Mouse (Mus musculus) liver, embryonic 15.5 days (tissue): Measurements from ENCODE around the gene Anxa1. TPM values are rescaled to one million over a fixed set of nuclear protein-coding genes. Genes with fewer than 3 reads are reported as not detected.
A peak's percentile ranks its signal among the peaks of the same experiment; 100 is the strongest.

Experiments used
- ATAC-seq: fragments of 200-750 bp; cut with Nextera tagmentation; 2 replicates; pipeline ENCODE4 v1.8.0; 2017; ENCODE audit warnings: moderate number of reproducible peaks, mild to moderate bottlenecking, moderate library complexity; ENCODE audit not compliant: insufficient read depth
- H3K27ac ChIP-seq: fragments of 300-500 bp; sonication (generic); replicated peaks from 2 replicates; pipeline ENCODE4 v1.5.1; 2015; ENCODE audit warnings: mild to moderate bottlenecking, inconsistent platforms
- H3K27me3 ChIP-seq: fragments of 300-500 bp; sonication (generic); 2 replicates; pipeline ENCODE4 v1.6.1; 2015; ENCODE audit warnings: mild to moderate bottlenecking, inconsistent platforms
- H3K36me3 ChIP-seq: fragments of 300-500 bp; sonication (generic); replicated peaks from 2 replicates; pipeline ENCODE4 v1.6.1; 2015; ENCODE audit warnings: moderate library complexity, mild to moderate bottlenecking, inconsistent platforms
- H3K4me1 ChIP-seq: fragments of 300-500 bp; sonication (generic); replicated peaks from 2 replicates; pipeline ENCODE4 v1.6.1; 2015; ENCODE audit warnings: inconsistent platforms
- H3K4me2 ChIP-seq: fragments of 300-500 bp; sonication (generic); 2 replicates; pipeline ENCODE4 v1.6.1; 2015; ENCODE audit warnings: moderate library complexity, mild to moderate bottlenecking, inconsistent platforms
- H3K4me3 ChIP-seq: fragments of 300-500 bp; sonication (generic); replicated peaks from 2 replicates; pipeline ENCODE4 v1.5.1; 2015; ENCODE audit warnings: mild to moderate bottlenecking, inconsistent platforms
- H3K9ac ChIP-seq: fragments of 300-500 bp; sonication (generic); 2 replicates; pipeline ENCODE4 v1.6.1; 2015; ENCODE audit warnings: moderate library complexity, mild to moderate bottlenecking, inconsistent platforms
- H3K9me3 ChIP-seq: fragments of 300-500 bp; sonication (generic); replicated peaks from 2 replicates; pipeline ENCODE4 v1.6.1; 2016; ENCODE audit warnings: inconsistent platforms
- WGBS: fragments of 180-500 bp; shearing (Covaris S2); methylation state at CpG from one replicate; pipeline ENCODE4 v1.1.7; 2015; ENCODE audit warnings: mixed read lengths; ENCODE audit not compliant: insufficient replicate concordance; 5-methylcytosine and 5-hydroxymethylcytosine counted together
- polyA plus RNA-seq: library from polyadenylated mRNA; unstranded; fragments of >200 nt; fragmentation: Nextera tagmentation; extraction: Ambion mirVana; gene quantifications from 2 replicates; pipeline ENCODE4 v1.2.1, GENCODE M21; 2015

Gene Anxa1
- polyA plus RNA-seq, result 81.8 and 83.5 TPM in 2 replicates

GRCm38 (mm10) chr19:20390455-20390994, at the start of gene Anxa1:
Anxa1 (minus strand) TSS chr19:20390944.
- Histone ChIP-seq H3K9me3 (no peaks in the 10 kb centered on the region), H3K4me2 (peak within 1 kb of the TSS; percentile 10; the same call in 1 of the 2 replicates), H3K27me3 (no peaks in the 10 kb centered on the region), H3K36me3 (no peaks in the 10 kb centered on the region), H3K9ac (no peak within 1 kb of the TSS), H3K27ac (peak within 1 kb of the TSS; percentile 38; the same call in 1 of the 2 replicates), H3K4me1 (no peaks in the 10 kb centered on the region), H3K4me3 (peak within 1 kb of the TSS; percentile 33)
- 10% methylated on average over 5 of the region's 5 CpGs for WGBS
- ATAC-seq, result no peak

GRCm38 (mm10) chr19:20437043-20437442, 46.3 kb upstream of the Anxa1 start:
- no peaks in the 10 kb centered on the region for H3K36me3 ChIP-seq
- no peak overlapping the region for H3K27ac ChIP-seq
- no peak overlapping the region for H3K4me3 ChIP-seq
- H3K4me2 ChIP-seq, result no peak overlapping the region
- 38% methylated on average over 5 of the region's 5 CpGs for WGBS
- no peaks in the 10 kb centered on the region for H3K4me1 ChIP-seq
- H3K9ac ChIP-seq, result no peak overlapping the region
- no peaks in the 10 kb centered on the region for H3K9me3 ChIP-seq
- no peak for ATAC-seq
- H3K27me3 ChIP-seq, result no peaks in the 10 kb centered on the region

GRCm38 (mm10) chr19:20434541-20434940, 43.8 kb upstream of the Anxa1 start:
- Histone ChIP-seq H3K36me3 (no peaks in the 10 kb centered on the region), H3K27me3 (no peaks in the 10 kb centered on the region), H3K4me3 (no peak overlapping the region), H3K9ac (no peak overlapping the region), H3K4me1 (no peaks in the 10 kb centered on the region), H3K4me2 (no peak overlapping the region), H3K27ac (no peak overlapping the region), H3K9me3 (no peaks in the 10 kb centered on the region)
- 6% methylated on average over 3 of the region's 3 CpGs for WGBS
- ATAC-seq, result no peak

- H3K4me3 ChIP-seq, result no peak overlapping the region
- WGBS, result 63% methylated on average over 5 of the region's 5 CpGs
- H3K9me3 ChIP-seq, result no peaks in the 10 kb centered on the region
- H3K27me3 ChIP-seq, result no peaks in the 10 kb centered on the region
- no peaks in the 10 kb centered on the region for H3K36me3 ChIP-seq
- no peak overlapping the region for H3K4me2 ChIP-seq
- no peak for ATAC-seq
- no peak overlapping the region for H3K27ac ChIP-seq
- no peak overlapping the region for H3K9ac ChIP-seq
- no peaks in the 10 kb centered on the region for H3K4me1 ChIP-seq
These were observed 43.2 kb upstream of the Anxa1 start for GRCm38 (mm10) chr19:20433966-20434365.

GRCm38 (mm10) chr19:20426443-20427161, 35.9 kb upstream of the Anxa1 start:
- no peak overlapping the region for H3K9ac ChIP-seq
- no peak overlapping the region for H3K4me3 ChIP-seq
- H3K27me3 ChIP-seq, result no peaks in the 10 kb centered on the region
- no peak for ATAC-seq
- no peaks in the 10 kb centered on the region for H3K36me3 ChIP-seq
- WGBS, result 76% methylated on average over 12 of the region's 12 CpGs
- H3K4me2 ChIP-seq, result no peak overlapping the region
- H3K9me3 ChIP-seq, result no peaks in the 10 kb centered on the region
- H3K4me1 ChIP-seq, result no peaks in the 10 kb centered on the region
- H3K27ac ChIP-seq, result no peak overlapping the region

- H3K36me3 ChIP-seq, result no peaks in the 10 kb centered on the region
- H3K27ac ChIP-seq, result no peak overlapping the region
- no peak overlapping the region for H3K4me3 ChIP-seq
- ATAC-seq, result no peak
- no peak overlapping the region for H3K4me2 ChIP-seq
- WGBS, result 51% methylated on average over 3 of the region's 3 CpGs
- no peaks in the 10 kb centered on the region for H3K4me1 ChIP-seq
- H3K9me3 ChIP-seq, result no peaks in the 10 kb centered on the region
- H3K9ac ChIP-seq, result no peak overlapping the region
- no peaks in the 10 kb centered on the region for H3K27me3 ChIP-seq
These were observed 20.5 kb upstream of the Anxa1 start for GRCm38 (mm10) chr19:20411276-20411675.

- H3K4me1 ChIP-seq, result no peaks in the 10 kb centered on the region
- H3K4me2 ChIP-seq, result no peak overlapping the region
- H3K36me3 ChIP-seq, result no peaks in the 10 kb centered on the region
- WGBS, result 27% methylated on average over 9 of the region's 9 CpGs
- no peak overlapping the region for H3K27ac ChIP-seq
- ATAC-seq, result no peak
- H3K9ac ChIP-seq, result no peak overlapping the region
- no peak overlapping the region for H3K4me3 ChIP-seq
- no peaks in the 10 kb centered on the region for H3K27me3 ChIP-seq
- H3K9me3 ChIP-seq, result no peaks in the 10 kb centered on the region
These were observed 19.1 kb upstream of the Anxa1 start for GRCm38 (mm10) chr19:20409541-20410528.

- WGBS, result 56% methylated on average over 3 of the region's 3 CpGs
- H3K27ac ChIP-seq, result no peak overlapping the region
- H3K9me3 ChIP-seq, result no peaks in the 10 kb centered on the region
- no peaks in the 10 kb centered on the region for H3K27me3 ChIP-seq
- ATAC-seq, result no peak
- H3K4me1 ChIP-seq, result no peaks in the 10 kb centered on the region
- no peak overlapping the region for H3K9ac ChIP-seq
- H3K36me3 ChIP-seq, result no peaks in the 10 kb centered on the region
- H3K4me3 ChIP-seq, result no peak overlapping the region
- no peak overlapping the region for H3K4me2 ChIP-seq
These were observed 15.7 kb upstream of the Anxa1 start for GRCm38 (mm10) chr19:20406475-20406874.

- 57% methylated on average over 4 of the region's 4 CpGs for WGBS
- H3K4me2 ChIP-seq, result no peak overlapping the region
- H3K36me3 ChIP-seq, result no peaks in the 10 kb centered on the region
- no peak overlapping the region for H3K4me3 ChIP-seq
- no peak overlapping the region for H3K27ac ChIP-seq
- H3K27me3 ChIP-seq, result no peaks in the 10 kb centered on the region
- H3K9ac ChIP-seq, result no peak overlapping the region
- no peaks in the 10 kb centered on the region for H3K4me1 ChIP-seq
- ATAC-seq, result no peak
- H3K9me3 ChIP-seq, result no peaks in the 10 kb centered on the region
These were observed 14.3 kb upstream of the Anxa1 start for GRCm38 (mm10) chr19:20405015-20405414.

- Histone ChIP-seq H3K4me2 (no peak overlapping the region), H3K36me3 (no peaks in the 10 kb centered on the region), H3K27ac (no peak overlapping the region), H3K27me3 (no peaks in the 10 kb centered on the region), H3K9ac (no peak overlapping the region), H3K9me3 (no peaks in the 10 kb centered on the region), H3K4me1 (no peaks in the 10 kb centered on the region), H3K4me3 (no peak overlapping the region)
- ATAC-seq, result no peak
- 40% methylated on average over 3 of the region's 3 CpGs for WGBS
These were observed 13.0 kb upstream of the Anxa1 start for GRCm38 (mm10) chr19:20403740-20404139.

GRCm38 (mm10) chr19:20403219-20403618, 12.5 kb upstream of the Anxa1 start:
- no peak overlapping the region for H3K9ac ChIP-seq
- WGBS, result 67% methylated on average over 1 of the region's 1 CpGs

More at GRCm38 (mm10) chr19:20403219-20403618, 12.5 kb upstream of the Anxa1 start:
- Histone ChIP-seq H3K4me1 (no peaks in the 10 kb centered on the region), H3K27ac (no peak overlapping the region), H3K9me3 (no peaks in the 10 kb centered on the region), H3K4me2 (no peak overlapping the region), H3K27me3 (no peaks in the 10 kb centered on the region), H3K36me3 (no peaks in the 10 kb centered on the region), H3K4me3 (no peak overlapping the region)
- no peak for ATAC-seq
